Mouse (Mus musculus) right cerebral cortex, adult 18-20 months (tissue): ENCODE measurements around the gene Ahdc1.
"Not testable (repeated sequence)": the region's sequence is repeated elsewhere in the genome, so short reads cannot be mapped to it uniquely, and the experiment has no call there.

Experiments
- DNase-seq: peaks from one replicate; pipeline ENCODE4 v3.0.0; 2022; ENCODE audit warnings: mixed read lengths

Ahdc1 gene

GRCm38 (mm10) chr4:132997469-132998237 is 13.4 kb upstream of the Ahdc1 start:
- DNase-seq, result no peak

GRCm38 (mm10) chr4:133002896-133003295 is 8.2 kb upstream of the Ahdc1 start:
- no peak for DNase-seq

- DNase-seq, result no peak
These were observed 7.6 kb upstream of the Ahdc1 start for GRCm38 (mm10) chr4:133003316-133004018.

- no peak for DNase-seq
These were observed 5.8 kb upstream of the Ahdc1 start for GRCm38 (mm10) chr4:133005233-133005632.

- not testable (repeated sequence) for DNase-seq
These were observed 5.1 kb upstream of the Ahdc1 start for GRCm38 (mm10) chr4:133005885-133006451.

- DNase-seq, result no peak
These were observed 3.3 kb upstream of the Ahdc1 start for GRCm38 (mm10) chr4:133007513-133008380.

- no peak for DNase-seq
These were observed 1.9 kb upstream of the Ahdc1 start for GRCm38 (mm10) chr4:133009131-133009530.

- no peak for DNase-seq
These were observed 1.4 kb upstream of the Ahdc1 start for GRCm38 (mm10) chr4:133009676-133010075.

- no peak for DNase-seq
These were observed 449 bp upstream of the Ahdc1 start for GRCm38 (mm10) chr4:133010611-133011010.

GRCm38 (mm10) chr4:133011821-133012775 is 1.0 kb downstream of the Ahdc1 start:
- no peak for DNase-seq

- no peak for DNase-seq
These were observed 1.8 kb downstream of the Ahdc1 start for GRCm38 (mm10) chr4:133012776-133013265.

GRCm38 (mm10) chr4:133013266-133013891 is 2.3 kb downstream of the Ahdc1 start:
- DNase-seq, result no peak

- DNase-seq, result no peak
These were observed 3.0 kb downstream of the Ahdc1 start for GRCm38 (mm10) chr4:133014088-133014487.

- no peak for DNase-seq
These were observed 4.0 kb downstream of the Ahdc1 start for GRCm38 (mm10) chr4:133014896-133015709.

- no peak for DNase-seq
These were observed 4.9 kb downstream of the Ahdc1 start for GRCm38 (mm10) chr4:133015710-133016651.

GRCm38 (mm10) chr4:133016677-133017415 is 5.8 kb downstream of the Ahdc1 start:
- peak; percentile 73 for DNase-seq

- peak; percentile 81 for DNase-seq
These were observed 6.7 kb downstream of the Ahdc1 start for GRCm38 (mm10) chr4:133017597-133018262.
